Mouse (Mus musculus) cortical plate, adult 2 months (tissue): Measurements from ENCODE around the gene Tyrobp.

Experiments used
- CTCF ChIP-seq: fragments of 200-500 bp; IDR thresholded peaks from 2 replicates; pipeline ENCODE4 v1.5.1; 2011; ENCODE audit warnings: mild to moderate bottlenecking, control low read depth, low read length; ENCODE audit not compliant: insufficient read depth; ENCODE audit errors: extremely low read depth
- POLR2A ChIP-seq: fragments of 200-500 bp; IDR thresholded peaks from 2 replicates; pipeline ENCODE4 v1.6.1; 2011; ENCODE audit warnings: mild to moderate bottlenecking, low read length, control low read depth; ENCODE audit not compliant: insufficient read depth; ENCODE audit errors: extremely low read depth

DNA sequence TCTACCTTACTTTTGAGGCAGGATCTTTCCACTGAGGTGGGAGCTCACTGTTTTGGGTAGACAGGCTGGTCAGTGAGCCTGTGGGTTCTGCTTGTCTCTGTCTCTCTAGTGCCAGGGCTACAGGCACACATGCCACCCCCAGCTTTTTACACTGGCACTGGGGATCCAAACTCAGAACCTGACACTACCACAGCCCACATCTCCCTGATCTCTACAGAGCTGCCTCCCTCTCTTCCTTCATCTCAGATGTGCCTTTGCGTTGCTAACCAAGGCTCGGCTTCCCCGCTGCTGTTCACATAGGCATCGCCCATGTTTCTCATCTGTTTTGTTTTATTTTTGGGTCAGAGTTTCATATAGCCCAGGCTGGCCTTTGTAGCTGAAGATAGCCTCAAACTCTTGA, 19.9 kb upstream of the Tyrobp start:
- no peak for TF ChIP-seq CTCF
- no peak for TF ChIP-seq POLR2A
